Mouse (Mus musculus): ENCODE measurements around the gene Wrnip1.

- no peak for TF ChIP-seq POLR2A (IDR thresholded peaks at IDR 0.05; ENCODE audit: low read depth, low read length)
- no peak for TF ChIP-seq CTCF (IDR thresholded peaks at IDR 0.05; ENCODE audit: borderline replicate concordance, insufficient read depth, low read length)
Measured at GRCm38 (mm10) chr13:32867030-32867429, 65.2 kb downstream of the Wrnip1 start.

Measured in embryonic fibroblast, embryonic 13.5 days (primary cell).